Mouse (Mus musculus) left cerebral cortex, postnatal 14 days (tissue): Measurements from ENCODE around the gene S100z. TPM values are rescaled to one million over a fixed set of nuclear protein-coding genes. Genes with fewer than 3 reads are reported as not detected.

Source experiments
- DNase-seq, 2 experiments: peaks; one replicate each; pipeline ENCODE4 v3.0.0; 2021 to 2022; ENCODE audit warnings: low spot score in 2 of 2, mixed read lengths in 1 of 2
- intact Hi-C: fragments of 180-260 bp; cut with DNase I; formaldehyde crosslinking; loops from one replicate; pipeline ENCODE4 v1.15.1; 2025
- long read RNA-seq, 2 experiments: library from polyadenylated mRNA; stranded (forward); transcript quantifications; one replicate each; pipeline ENCODE4 v2.0.0; 2021
- total RNA-seq, 2 experiments: library from RNA; stranded (reverse); gene quantifications; 2 replicates each; pipeline ENCODE4 v1.2.3; 2021

S100z gene
- total RNA-seq, result not detected
- long read RNA-seq, experiment 1, result 0 reads
- long read RNA-seq, experiment 2, result 0 reads

DNA sequence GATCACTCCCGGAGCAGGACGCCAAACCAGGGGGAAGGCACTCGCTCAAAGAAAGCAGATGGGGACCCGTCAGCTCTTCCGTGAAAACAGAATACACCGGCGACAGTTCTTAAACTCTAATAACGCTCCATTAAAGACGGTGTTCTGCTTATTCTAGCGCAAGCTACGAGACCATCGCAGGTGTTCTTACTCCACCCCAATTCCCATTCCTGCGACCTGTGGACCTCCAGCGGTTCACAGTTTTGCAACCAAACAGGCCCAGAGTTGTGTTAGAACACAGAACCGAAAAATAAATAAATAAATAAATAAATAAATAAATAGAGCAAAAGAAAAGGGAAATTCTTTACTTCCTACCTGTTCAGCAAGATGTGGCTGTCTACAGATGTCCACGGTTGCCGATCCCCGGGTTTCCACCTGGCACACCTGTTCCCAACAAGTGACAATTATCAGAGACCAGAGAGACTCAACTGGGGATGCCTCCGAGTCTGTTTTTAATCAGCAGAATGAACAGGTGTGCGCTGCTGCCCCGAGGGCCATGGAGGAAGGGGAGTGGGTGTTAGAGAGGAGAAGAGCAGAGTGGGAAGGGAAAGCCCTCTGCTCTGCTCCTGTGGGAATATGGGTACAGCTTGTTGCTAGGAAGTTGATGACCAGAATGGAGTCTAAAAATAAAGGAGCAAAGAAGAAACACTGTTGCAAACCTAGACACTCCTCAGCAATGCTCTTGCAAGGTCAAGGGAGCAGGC, at the start of gene S100z:
S100z (minus strand) TSS at position 51 of the 743 bp plus-strand sequence.
- no peak for DNase-seq
- intact Hi-C loops, result no loop called here

DNA sequence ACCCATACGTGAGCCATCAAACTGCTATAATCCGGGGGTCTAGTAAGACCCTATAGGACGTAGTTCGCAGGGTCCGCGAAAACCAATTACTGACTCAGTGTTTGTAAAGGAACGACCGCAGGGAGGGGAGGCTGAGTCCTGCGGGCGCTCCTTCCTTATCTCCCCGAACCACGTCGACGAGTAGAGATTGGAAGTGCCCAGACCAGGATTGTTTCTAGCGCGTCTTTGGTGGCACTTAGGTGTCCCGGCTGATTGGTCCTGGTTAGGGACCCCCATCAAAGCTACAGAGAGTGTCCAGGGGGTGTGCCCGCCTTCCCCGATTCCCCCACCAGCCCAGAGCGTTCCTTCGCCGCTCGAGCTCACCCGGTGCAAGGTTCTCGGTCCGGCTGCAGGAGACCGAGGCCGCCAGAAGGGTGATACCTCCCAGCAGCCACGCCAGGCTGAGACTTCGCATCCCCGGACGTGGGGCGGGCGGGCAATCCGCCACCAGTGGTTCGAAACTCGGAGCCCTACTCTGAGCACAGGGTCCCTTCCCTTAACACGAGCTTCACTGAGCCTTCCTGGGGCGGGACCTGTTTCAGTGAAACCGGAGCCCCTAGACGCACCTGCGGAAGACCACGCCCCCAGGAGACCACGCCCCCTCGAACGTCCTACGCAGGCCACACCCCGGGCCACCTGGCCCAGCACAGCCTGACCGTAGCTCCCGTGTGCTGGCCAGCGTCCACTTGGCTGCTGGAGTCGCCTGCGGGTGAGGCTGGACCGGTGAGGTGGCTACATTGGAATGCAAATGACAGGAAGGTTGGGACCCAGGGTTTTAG, 46.4 kb upstream of the S100z start, which contains the start of gene F2rl1:
F2rl1 (minus strand) TSS at position 554 of the 818 bp plus-strand sequence.
- intact Hi-C loops, result no loop called here
- no peak for DNase-seq

DNA sequence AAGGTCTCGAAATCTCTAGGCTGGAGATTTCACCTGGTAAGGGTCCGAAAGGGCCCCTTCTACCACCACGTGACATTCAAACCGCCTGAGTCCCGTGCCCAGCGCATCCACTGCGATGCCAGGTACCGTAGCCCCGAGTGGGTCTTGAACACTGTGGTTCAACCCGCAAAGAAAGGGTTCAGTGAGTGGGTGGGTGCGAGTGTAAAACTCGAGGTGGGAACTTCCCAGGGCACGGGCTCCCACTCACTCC, 45.8 kb upstream of the S100z start:
- no peak for DNase-seq
- intact Hi-C loops, result no loop called here

DNA sequence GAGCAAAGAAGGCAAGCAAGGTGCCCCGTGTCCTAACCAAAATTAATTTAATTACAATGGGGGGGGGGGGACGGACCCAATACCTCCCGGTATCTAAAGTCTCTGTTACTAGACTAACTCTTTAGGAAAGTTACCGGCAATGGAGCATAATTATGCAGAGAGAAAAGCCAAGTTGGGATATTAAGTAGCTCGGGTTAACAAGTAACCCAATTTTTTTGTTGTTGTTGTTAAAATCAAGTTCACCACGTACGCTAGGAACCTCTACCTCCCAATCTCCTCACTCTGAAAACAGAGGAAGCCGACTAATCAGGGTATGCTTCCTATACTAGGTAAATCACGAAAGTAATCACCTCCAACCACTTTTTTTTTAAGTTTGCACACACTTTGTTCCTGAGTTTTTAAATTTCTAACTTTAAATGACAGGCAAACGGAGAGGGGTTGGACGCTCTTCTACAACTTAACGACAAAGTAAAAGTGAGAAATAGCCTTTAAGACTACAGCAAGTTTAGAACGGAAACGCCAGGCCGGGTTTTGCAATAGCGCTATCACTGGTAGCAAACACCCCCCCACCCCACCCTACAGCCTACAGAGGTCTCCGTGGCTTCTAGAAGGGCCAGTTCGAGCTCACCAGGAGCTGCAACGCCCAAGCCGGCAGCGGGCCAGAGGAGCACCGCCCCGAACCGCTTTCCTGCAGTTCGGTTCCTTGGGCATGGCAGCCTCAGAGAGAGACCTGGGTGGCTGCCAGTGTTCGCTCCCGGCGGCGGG, 45.3 kb upstream of the S100z start:
- intact Hi-C loops, result no loop called here
- DNase-seq, result no peak

DNA sequence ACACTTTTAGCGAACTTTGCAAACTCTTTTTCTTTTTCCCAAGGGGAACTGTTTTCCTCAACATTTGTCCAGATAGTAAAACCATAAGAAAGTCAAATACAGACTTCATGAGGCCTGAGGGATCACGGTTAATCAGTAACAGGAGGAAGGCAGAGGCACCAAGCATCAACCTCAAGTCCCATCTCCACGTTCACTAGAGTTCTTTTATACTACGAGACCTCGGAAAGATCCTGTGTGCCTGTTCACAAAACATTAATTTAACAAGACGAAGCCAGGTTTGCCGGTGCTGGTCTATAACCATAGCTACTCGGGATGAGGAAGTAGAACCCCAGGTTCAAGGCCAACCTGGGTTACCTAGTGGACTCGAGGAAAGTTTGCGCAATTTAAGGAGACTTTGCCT, 43.7 kb upstream of the S100z start:
- DNase-seq, result no peak
- intact Hi-C loops, result no loop called here

DNA sequence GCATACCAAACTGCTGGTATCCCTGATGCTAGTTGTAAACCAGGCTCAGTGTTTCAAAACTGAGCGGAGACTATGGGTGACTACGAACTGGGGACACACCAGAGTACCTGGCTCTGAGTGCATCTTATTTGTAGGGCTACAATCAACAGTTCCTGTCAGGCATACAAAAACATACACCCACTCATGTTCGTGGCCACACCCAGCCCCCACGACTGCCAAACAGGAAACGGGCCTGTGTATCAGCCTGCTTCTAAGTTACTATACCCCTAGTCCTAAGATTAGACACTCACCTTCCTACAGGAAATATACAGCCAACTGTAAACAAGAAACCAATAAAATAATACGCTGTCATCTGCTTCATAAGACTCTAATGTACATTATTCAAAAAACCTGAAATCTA, 42.5 kb upstream of the S100z start:
- no peak for DNase-seq
- intact Hi-C loops, result no loop called here

DNA sequence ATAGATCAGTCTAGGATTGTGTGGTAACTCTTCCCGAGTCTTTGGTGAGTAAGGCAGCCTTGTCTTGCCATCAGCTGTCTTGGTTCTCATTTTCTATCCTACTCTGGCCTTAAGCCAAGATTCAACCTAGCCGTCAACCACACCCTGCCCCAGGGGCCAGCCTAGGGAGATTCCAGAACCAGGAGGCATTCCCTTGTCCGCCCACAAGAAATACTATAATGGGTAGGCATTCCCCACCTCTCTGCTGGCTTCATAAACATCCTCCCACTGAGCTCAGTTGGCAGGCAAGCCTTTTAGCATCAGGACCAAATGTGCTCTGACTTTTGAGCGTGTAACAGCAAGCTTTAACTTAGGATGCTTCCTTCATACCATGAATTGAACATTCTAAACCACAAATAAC, 36.2 kb upstream of the S100z start:
- DNase-seq, result peak in 1 of 2 experiments; percentile 13
- intact Hi-C loops, result no loop called here

DNA sequence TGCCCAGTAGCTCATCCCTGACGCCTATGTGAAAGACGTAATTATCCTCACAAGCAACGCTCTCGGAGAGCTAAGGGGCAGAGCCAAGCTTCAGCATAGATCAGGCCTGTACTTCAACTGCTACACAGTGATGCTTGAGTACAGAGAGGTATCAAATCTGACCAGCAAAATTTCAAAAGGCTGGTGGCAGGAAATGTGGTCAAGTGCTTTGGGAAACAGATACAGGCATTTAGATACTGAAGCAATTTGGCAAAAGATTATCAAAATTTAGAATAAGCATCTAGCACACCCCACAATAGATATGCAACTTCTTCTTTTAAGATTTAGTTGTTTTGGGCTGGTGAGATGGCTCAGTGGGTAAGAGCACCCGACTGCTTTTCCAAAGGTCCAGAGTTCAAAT, 31.5 kb upstream of the S100z start:
- DNase-seq, result no peak
- intact Hi-C loops, result no loop called here

DNA sequence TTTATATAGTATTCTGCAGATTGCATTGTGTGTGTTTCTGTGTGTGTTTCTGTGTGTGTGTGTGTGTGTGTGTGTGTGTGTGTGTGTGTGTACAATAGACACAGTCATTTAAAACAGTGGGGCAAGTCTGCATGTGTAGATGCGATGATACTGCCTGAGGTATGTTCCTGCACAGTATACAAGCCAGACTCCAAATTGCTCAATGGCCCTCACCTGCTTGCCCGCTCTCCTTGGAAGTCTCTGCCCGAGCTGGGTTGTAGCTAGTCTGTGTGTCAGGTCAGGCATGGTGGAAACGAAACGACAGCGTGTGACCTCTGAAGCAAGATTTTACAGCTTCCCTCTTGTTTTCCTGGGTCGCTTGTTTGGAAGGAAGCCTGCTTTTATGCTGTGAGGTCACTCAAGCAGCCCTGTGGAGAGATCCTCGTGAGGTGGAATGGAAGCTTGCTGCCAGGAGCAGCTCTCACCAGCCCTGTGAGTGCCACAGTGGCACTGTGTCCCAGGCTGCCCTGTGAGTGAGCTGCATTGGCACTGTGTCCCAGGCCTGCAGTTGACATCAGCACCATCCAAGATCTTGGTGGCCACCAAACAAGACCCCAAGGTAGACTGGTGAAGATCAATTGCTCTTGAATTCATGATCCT, 24.9 kb upstream of the S100z start:
- DNase-seq, result no peak
- intact Hi-C loops, result no loop called here

DNA sequence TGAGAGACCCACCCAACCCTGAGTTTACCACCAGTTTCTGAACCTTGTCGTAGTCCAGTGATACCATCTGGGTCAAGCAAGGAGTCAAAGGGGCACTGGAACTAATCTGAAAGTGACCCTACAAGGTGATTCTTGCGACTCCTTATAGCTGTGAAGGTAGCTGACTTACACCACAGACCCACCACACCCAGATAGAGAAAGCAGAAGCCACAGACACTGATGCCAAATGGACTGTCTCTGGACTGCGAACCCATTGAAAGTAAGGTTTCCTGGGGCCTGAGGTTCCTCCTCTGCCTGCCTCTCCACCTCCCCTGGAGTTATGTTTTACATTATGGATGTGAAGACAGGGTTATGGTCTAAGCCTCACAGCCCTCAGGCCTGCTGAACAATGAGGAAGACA, 18.1 kb upstream of the S100z start:
- intact Hi-C loops, result no loop called here
- no peak for DNase-seq

DNA sequence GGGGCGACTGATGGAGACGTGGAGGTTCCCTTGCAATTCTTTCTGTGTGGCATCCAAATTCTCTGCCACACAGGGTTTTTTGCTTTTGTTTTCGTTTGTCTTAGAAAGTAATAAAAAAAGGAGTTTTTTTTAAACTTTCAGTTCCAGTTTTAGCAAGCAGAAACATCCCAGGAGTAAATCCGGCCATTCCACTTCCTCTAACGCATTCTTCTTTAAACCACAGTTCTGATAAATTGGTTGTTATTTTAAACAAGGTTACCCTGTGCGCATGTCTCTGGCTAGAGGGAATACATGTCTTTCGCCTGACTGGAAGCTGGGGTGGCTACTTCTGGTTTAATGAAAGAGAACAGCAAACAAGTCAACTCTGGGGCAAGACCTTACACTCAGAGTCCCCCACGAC, 16.3 kb upstream of the S100z start:
- intact Hi-C loops, result no loop called here

DNA sequence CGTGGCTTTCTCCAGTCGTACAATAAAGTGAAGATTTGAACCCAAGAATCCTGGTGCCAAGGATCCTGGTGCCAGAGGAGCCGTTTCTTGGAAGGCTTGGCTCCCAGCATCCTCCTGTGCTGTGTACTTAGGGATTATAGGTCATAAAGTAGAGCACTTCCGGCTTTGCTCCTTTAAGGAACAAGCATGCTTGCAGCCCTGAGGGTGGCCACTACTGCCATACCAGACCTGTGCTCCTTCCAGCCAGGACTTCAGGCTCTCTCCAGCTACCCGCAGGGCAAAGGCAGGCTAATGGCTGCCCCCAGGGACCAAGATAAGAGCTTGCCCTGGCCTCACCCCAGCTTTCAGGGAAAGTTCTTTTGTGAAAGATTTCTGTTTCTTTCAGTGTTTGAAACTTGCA, 14.8 kb upstream of the S100z start:
- intact Hi-C loops, result no loop called here
- no peak for DNase-seq

More for the DNA sequence above, 16.3 kb upstream of the S100z start:
- no peak for DNase-seq

DNA sequence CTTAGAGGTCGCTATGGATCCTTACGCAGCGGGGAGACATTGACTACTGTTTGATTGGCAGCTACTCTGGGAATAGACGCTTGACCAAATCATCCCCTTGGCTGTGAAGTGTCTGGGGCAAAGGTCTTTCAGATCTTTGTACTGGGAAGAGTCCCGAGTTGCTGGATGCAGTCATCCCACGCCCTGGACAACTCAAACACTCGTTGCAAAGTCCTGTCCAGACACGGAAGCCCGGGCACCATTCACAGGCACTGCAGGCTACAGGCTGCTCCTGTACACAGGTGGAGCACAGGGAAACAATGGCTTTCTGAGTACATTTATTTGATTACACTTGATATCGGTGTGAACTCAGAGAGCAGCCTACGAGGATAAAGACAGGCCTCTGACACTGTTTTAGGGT, 12.8 kb upstream of the S100z start:
- no peak for DNase-seq

DNA sequence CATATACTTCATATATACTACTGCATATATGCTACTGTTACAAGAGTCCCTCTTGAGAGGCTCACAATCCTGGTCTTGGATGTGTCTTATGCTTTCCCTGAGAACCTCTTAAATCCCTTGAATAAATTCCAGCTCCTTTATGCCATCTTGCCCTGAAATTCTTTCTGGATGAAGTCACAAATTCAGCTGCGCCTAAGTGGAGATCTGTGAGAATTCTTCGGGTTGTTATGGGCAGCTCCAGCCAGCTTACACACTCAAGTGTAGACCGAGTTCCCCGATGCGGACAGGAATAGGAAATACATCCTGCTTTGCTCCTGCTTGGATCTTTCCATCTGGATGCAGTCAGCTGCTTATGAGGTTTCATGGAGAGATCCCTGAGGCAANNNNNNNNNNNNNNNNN, 6.1 kb upstream of the S100z start:
- intact Hi-C loops, result no loop called here
- DNase-seq, result peak in 1 of 2 experiments; percentile 18

More for the DNA sequence above, 12.8 kb upstream of the S100z start:
- intact Hi-C loops, result no loop called here

DNA sequence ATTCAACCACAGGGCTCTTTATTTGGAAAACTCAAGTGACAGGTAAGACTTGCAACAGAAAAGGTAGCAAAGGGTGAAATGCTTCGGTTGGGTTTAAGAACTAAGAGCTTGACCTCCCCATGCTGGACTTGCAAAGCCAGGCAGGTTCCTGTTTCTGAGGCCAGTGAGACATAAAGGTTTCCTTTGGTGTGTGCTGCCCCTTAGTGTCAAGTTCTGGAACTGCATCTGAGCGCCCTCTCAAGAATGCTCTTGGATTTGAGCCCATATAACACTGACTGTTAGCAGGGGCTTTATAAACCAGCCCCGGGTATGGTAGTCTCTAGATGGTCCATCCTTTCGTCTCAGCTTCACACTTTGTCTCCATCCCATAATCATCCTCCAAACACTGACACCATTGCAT, 2.9 kb upstream of the S100z start:
- peak; percentile 82 to 88 for DNase-seq
- intact Hi-C loops, result loop anchor here (1.0 kb wide), 1 partner anchor 91 kb away; no protein-coding TSS in a partner anchor

DNA sequence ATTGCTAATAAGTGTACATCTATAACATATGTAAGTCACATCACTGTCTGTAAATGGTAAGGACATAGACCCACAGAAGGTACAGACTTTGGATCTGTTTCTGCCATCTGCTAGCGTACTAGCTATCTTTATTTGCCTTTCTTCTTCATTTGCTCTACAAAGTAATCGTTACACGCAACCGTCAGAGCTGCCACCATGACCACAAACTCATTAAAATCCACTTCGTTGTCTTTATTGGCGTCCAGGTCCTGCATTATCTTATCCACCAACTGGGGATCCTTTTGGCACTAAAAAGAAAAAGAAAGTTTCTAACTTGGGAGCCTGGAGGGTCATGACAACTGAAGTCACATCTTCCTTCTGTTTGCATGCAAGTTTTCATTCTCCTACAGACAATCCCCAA, 1.3 kb downstream of the S100z start:
- intact Hi-C loops, result no loop called here
- DNase-seq, result no peak

DNA sequence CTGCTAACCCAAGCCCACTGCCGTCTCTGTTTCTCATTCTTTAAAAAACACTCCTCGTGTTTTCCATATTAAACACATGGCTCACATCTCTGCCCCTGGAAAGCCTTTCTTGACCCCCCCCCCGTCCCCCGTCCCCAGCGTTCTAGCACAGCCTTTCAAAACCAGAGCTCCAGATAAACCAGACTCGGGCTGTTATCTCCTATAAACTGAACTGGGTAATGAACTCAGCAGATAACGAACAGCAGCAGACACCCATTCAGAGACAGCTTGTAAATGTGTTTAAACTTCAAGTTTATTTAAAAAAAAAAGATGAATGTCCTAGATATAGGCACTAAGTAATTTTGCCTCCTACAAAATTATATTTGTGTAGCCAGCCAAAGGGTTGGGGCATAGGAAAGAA, 3.4 kb downstream of the S100z start:
- intact Hi-C loops, result no loop called here
- DNase-seq, result no peak

DNA sequence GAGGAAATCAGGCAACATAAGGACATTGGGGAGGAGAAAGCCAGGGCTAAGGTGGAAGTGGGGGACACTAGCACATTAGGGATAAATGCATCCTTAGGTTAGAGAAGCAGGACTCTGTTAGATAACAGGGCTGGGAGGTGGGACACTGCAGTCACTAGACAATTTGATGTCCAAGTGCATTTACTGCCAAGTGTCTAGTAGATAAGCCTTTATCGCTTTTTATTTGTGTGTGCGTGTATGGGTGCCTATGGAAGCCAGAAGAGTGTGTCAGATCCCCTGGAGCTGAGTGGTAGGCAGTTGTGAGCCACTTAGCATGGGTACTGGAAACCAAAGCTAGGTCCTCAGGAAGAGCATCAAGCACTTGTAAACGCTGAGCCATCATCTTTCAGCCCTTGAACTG, 4.2 kb downstream of the S100z start:
- DNase-seq, result no peak
- intact Hi-C loops, result no loop called here

DNA sequence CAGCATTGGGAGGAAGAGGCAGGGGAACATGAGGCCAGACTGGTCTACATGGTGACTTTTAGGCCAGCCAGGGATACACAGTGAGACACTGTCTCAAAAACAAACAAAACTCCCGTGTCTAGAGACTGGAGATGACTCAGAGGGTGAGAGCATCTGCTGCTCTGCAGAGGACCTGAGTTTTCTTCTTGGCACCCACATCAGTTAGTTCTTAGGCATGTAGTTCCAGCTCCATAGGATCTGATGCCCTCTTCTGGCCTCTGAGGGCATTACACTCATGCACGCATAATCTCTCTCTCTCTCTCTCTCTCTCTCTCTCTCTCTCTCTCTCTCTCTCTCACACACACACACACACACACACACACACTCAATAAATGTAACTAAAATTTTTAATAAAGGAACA, 7.6 kb downstream of the S100z start:
- intact Hi-C loops, result no loop called here
- DNase-seq, result peak in 1 of 2 experiments; percentile 48

DNA sequence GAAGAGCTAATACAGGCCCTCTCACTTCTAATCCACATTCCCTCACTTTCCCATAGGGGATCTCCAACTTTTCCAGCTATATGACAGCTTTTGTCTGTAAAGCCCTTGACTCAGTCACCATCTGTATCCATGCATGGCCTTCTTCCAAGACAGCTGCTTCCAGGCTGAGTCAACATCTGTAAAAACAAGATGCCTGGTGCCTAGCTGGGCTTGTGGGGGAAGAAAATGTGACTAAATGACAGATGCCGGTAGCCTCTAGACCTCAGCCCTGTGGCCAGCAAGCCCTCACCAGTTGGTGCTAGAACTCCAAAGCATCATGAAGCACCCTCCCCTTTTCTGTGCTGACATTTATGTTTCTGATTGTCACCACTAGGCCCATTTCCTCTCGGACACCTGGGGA, 27.0 kb downstream of the S100z start:
- DNase-seq, result no peak
- intact Hi-C loops, result no loop called here
